Comparison of ENCODE assay signal across 8 mouse cellular contexts in the genomic region with DNA sequence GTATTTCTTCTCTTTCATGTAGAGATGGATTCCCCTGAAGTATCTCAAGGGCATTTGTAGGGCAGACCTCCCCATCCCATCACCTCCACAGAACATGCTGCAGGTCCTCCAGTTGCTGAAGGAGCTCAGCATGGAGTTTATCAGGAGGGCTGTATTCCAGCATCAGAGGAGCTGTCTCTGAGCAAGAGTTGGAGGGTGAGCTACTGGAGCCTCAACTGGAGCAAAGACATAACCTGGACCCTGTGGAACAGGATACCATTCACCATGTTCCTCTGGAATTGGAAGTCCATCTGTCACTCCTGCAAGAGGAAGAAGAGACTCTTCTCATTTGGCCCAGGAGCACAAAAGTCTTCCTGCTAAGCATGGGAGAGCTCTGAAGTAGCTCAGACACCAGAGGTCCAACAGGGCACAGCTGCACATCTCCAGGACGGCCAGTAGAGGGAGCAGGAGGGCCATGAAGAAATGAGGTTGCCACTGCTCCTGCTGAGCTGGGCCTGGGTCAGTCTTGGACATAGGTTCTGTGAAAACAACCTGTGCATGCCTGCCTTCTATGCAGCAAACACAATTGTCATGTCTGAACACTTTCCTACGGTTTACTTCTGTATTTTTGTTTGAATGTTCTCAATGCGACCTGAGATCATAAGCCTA. TPM values are rescaled to one million over a fixed set of nuclear protein-coding genes. Genes with fewer than 3 reads are reported as not detected.
DNase-seq lines count a peak whose midpoint lies in the region; ATAC-seq lines count a peak whose summit lies in the region.

No protein-coding gene starts in this region.

- no peaks in the 10 kb centered on the region for H3K9me3 ChIP-seq in hindbrain, embryonic 16.5 days (ENCODE audit: control insufficient read depth, low read length)

- 28% methylated on average over 3 of the region's 3 CpGs for WGBS in hindbrain, embryonic 16.5 days

- H3K36me3 ChIP-seq in hindbrain, embryonic 16.5 days (ENCODE audit: control insufficient read depth, insufficient read depth, low read length) = no peaks in the 10 kb centered on the region

- H3K4me2 ChIP-seq in hindbrain, embryonic 16.5 days (ENCODE audit: low read length) = no peak overlapping the region

- no peaks in the 10 kb centered on the region for H3K4me1 ChIP-seq in hindbrain, embryonic 16.5 days (ENCODE audit: control insufficient read depth, insufficient read depth, low read depth, low read length)

- no peak overlapping the region for H3K27ac ChIP-seq in hindbrain, embryonic 16.5 days (ENCODE audit: low read depth, low read length)

- no peak overlapping the region for H3K4me3 ChIP-seq in hindbrain, embryonic 16.5 days (ENCODE audit: low read length)

- DNase-seq in WW6 (ENCODE audit: low read depth, low spot score) = peak; percentile 16
- DNase-seq in cerebellum, postnatal 14 days = peak; percentile 89
- DNase-seq in gastrocnemius, adult 18-20 months (ENCODE audit: low spot score) = peak; percentile 80
- peak; percentile 65 to 81 for DNase-seq in layer of hippocampus, postnatal 25 days (ENCODE audit: extremely low spot score in 1 of 2, low spot score in 1 of 2)
- DNase-seq in right cerebral cortex, adult 18-20 months = peak; percentile 57
- DNase-seq in urinary bladder, adult 18-20 months (ENCODE audit: low spot score in 2 of 2) = peak; percentile 50 to 56

- no peak overlapping the region for H3K9ac ChIP-seq in hindbrain, embryonic 16.5 days (ENCODE audit: low read depth, low read length)

- peak; percentile 89 for ATAC-seq in hindbrain, embryonic 16.5 days
- peak; percentile 89 for ATAC-seq in megakaryocyte, adult 5-6 weeks (ENCODE audit: poor library complexity, severe bottlenecking)

- no peaks in the 10 kb centered on the region for H3K27me3 ChIP-seq in hindbrain, embryonic 16.5 days (replicated peaks; ENCODE audit: control insufficient read depth, insufficient read depth, low read length)

RNA-seq across cellular contexts. Expression of a gene that starts 5.2 kb away (rescaled TPM):
- total RNA-seq in gastrocnemius, adult 18-20 months (2021) = not detected
- not detected in 2 replicates for polyA plus RNA-seq in hindbrain, embryonic 16.5 days (2015; fragmentation: Nextera tagmentation; extraction: Ambion mirVana)
- total RNA-seq in layer of hippocampus, postnatal 25 days (2021) = not detected
- total RNA-seq in megakaryocyte, adult 5-6 weeks (2015) = not detected in 2 replicates
- total RNA-seq in megakaryocyte, adult 5-6 weeks (2017) = not detected in 2 replicates

RNA-seq across cellular contexts. Expression of a gene that starts 12.6 kb away (rescaled TPM):
- total RNA-seq in gastrocnemius, adult 18-20 months (2021) = not detected
- not detected in 2 replicates for polyA plus RNA-seq in hindbrain, embryonic 16.5 days (2015; fragmentation: Nextera tagmentation; extraction: Ambion mirVana)
- not detected for total RNA-seq in layer of hippocampus, postnatal 25 days (2021)
- total RNA-seq in megakaryocyte, adult 5-6 weeks (2015) = not detected in 2 replicates
- not detected in 2 replicates for total RNA-seq in megakaryocyte, adult 5-6 weeks (2017)

RNA-seq across cellular contexts. Expression of a gene that starts 19.6 kb away (rescaled TPM):
- not detected for total RNA-seq in gastrocnemius, adult 18-20 months (2021)
- polyA plus RNA-seq in hindbrain, embryonic 16.5 days (2015; fragmentation: Nextera tagmentation; extraction: Ambion mirVana) = not detected in 2 replicates
- not detected for total RNA-seq in layer of hippocampus, postnatal 25 days (2021)
- not detected in 2 replicates for total RNA-seq in megakaryocyte, adult 5-6 weeks (2015)
- not detected in 2 replicates for total RNA-seq in megakaryocyte, adult 5-6 weeks (2017)

RNA-seq across cellular contexts. Expression of a gene that starts 25.2 kb away (rescaled TPM):
- under 1 TPM in 1 of 2 experiments, not detected in 1; 0.21 TPM for total RNA-seq in gastrocnemius, adult 18-20 months (2021)
- polyA plus RNA-seq in hindbrain, embryonic 16.5 days (2015; fragmentation: Nextera tagmentation; extraction: Ambion mirVana) = 1.3 and 1.5 TPM in 2 replicates
- 1 to 10 TPM; 1.4 to 1.8 TPM for total RNA-seq in layer of hippocampus, postnatal 25 days (2021)
- not detected in 2 replicates for total RNA-seq in megakaryocyte, adult 5-6 weeks (2015)
- 0.55 TPM in 1 of 2 replicates, not detected in the other for total RNA-seq in megakaryocyte, adult 5-6 weeks (2017)

RNA-seq across cellular contexts. Expression of a gene that starts 25.9 kb away (rescaled TPM):
- total RNA-seq in gastrocnemius, adult 18-20 months (2021) = 10 to 100 TPM; 50.5 to 62.5 TPM
- 90.3 and 104 TPM in 2 replicates for polyA plus RNA-seq in hindbrain, embryonic 16.5 days (2015; fragmentation: Nextera tagmentation; extraction: Ambion mirVana)
- 100 to 1,000 TPM; 105 to 109 TPM for total RNA-seq in layer of hippocampus, postnatal 25 days (2021)
- 56.7 and 61.1 TPM in 2 replicates for total RNA-seq in megakaryocyte, adult 5-6 weeks (2015)
- 83.8 and 85.5 TPM in 2 replicates for total RNA-seq in megakaryocyte, adult 5-6 weeks (2017)

Comparison
In these comparisons a context has a peak if more than half of its experiments do, and no peak if none do; other contexts are left out.
1. DNase-seq: peak in every context shown above with its lines; median percentile 89 in cerebellum, postnatal 14 days; 80 in gastrocnemius, adult 18-20 months; 73 in layer of hippocampus, postnatal 25 days; 57 in right cerebral cortex, adult 18-20 months; 53 in urinary bladder, adult 18-20 months; 16 in WW6.